Comparison of ENCODE assay signal across 30 mouse cellular contexts in genomic region chr11:68946001-68946400, GRCm38 (mm10). TPM values are rescaled to one million over a fixed set of nuclear protein-coding genes. Genes with fewer than 3 reads are reported as not detected.
DNase-seq lines count a peak whose midpoint lies in the region; ATAC-seq and TF ChIP-seq lines count a peak whose summit lies in the region.
"Had no signal": no experiment of that assay in that cellular context is flagged by ENCODE, and none has a peak within 500 bp of the region (broad histone marks: within the 10 kb centered on the region; RNA-seq: fewer than 3 reads in every experiment).

No protein-coding gene starts in this region.

- no peaks in the 10 kb centered on the region for H3K9me3 ChIP-seq in hindbrain, embryonic 13.5 days
- no peaks in the 10 kb centered on the region for H3K9me3 ChIP-seq in hindbrain, embryonic 11.5 days (ENCODE audit: control insufficient read depth, low read length)
- H3K9me3 ChIP-seq in hindbrain, embryonic 14.5 days (ENCODE audit: control insufficient read depth, low read length), result no peaks in the 10 kb centered on the region
- no peaks in the 10 kb centered on the region for H3K9me3 ChIP-seq in midbrain, postnatal 0 days (ENCODE audit: low read length)
- no peaks in the 10 kb centered on the region for H3K9me3 ChIP-seq in embryonic facial prominence, embryonic 10.5 days
- H3K9me3 ChIP-seq: forebrain, embryonic 10.5 days; limb, embryonic 13.5 days; liver, embryonic 12.5 days; stomach, embryonic 15.5 days had no signal

- 89% methylated on average over 4 of the region's 4 CpGs for WGBS in hindbrain, embryonic 13.5 days
- 90% methylated on average over 4 of the region's 4 CpGs for WGBS in hindbrain, embryonic 11.5 days
- 89% methylated on average over 4 of the region's 4 CpGs for WGBS in hindbrain, embryonic 14.5 days
- WGBS in midbrain, postnatal 0 days, result 85% methylated on average over 4 of the region's 4 CpGs
- WGBS in embryonic facial prominence, embryonic 10.5 days, result 90% methylated on average over 4 of the region's 4 CpGs

- H3K27ac ChIP-seq in hindbrain, embryonic 13.5 days, result no peak overlapping the region
- no peak overlapping the region for H3K27ac ChIP-seq in hindbrain, embryonic 11.5 days (ENCODE audit: low read depth, low read length)
- H3K27ac ChIP-seq in hindbrain, embryonic 14.5 days, result 0 out of 2 replicates have a peak overlapping the region, but pooled peaks have one; percentile 83
- no peak overlapping the region for H3K27ac ChIP-seq in midbrain, postnatal 0 days (ENCODE audit: low read depth, low read length)
- H3K27ac ChIP-seq in embryonic facial prominence, embryonic 10.5 days (replicated peaks), result no peak overlapping the region
- H3K27ac ChIP-seq: forebrain, embryonic 10.5 days; gastrocnemius, adult 2 months; limb, embryonic 13.5 days; liver, embryonic 12.5 days; stomach, embryonic 15.5 days had no signal

- H3K36me3 ChIP-seq in hindbrain, embryonic 13.5 days, result peaks cover 9% of the 10 kb centered on the region; the same call in 1 of the 2 replicates
- H3K36me3 ChIP-seq in hindbrain, embryonic 11.5 days (ENCODE audit: control insufficient read depth, insufficient read depth, low read length), result no peaks in the 10 kb centered on the region
- no peaks in the 10 kb centered on the region; the same call in 1 of the 2 replicates for H3K36me3 ChIP-seq in hindbrain, embryonic 14.5 days (replicated peaks; ENCODE audit: control insufficient read depth, insufficient read depth)
- peaks cover 3% of the 10 kb centered on the region; the same call in 1 of the 2 replicates for H3K36me3 ChIP-seq in midbrain, postnatal 0 days (ENCODE audit: insufficient read depth, low read length)
- H3K36me3 ChIP-seq in embryonic facial prominence, embryonic 10.5 days (replicated peaks), result 0 out of 2 replicates have a peak, but pooled peaks cover 2% of the 10 kb centered on the region
- H3K36me3 ChIP-seq: forebrain, embryonic 10.5 days; limb, embryonic 13.5 days; liver, embryonic 12.5 days had no signal

- no peak for DNase-seq in hindbrain, embryonic 11.5 days (ENCODE audit: low spot score)
- DNase-seq in 3T3-L1 (ENCODE audit: low read depth, low spot score), result peak; percentile 61
- DNase-seq in hindbrain, embryonic 14.5 days (ENCODE audit: low spot score), result no peak
- no peak for DNase-seq in midbrain, postnatal 0 days (ENCODE audit: low spot score)
- DNase-seq in kidney, postnatal 10 days, result no peak
- DNase-seq in cerebellum, adult 18-20 months, result no peak
- DNase-seq in embryonic facial prominence, embryonic 10.5 days (ENCODE audit: low spot score), result no peak
- DNase-seq: adrenal gland, postnatal 10 days; cerebellum, adult 8-10 months; cerebellum, postnatal 36 days; gastrocnemius, adult 2 months; heart, postnatal 36 days; kidney, adult 8-10 months; kidney, postnatal 14 days; layer of hippocampus, postnatal 36 days; lung, adult 18-20 months; lung, postnatal 10 days; right cerebral cortex, postnatal 4 days; thymus, postnatal 4 days had no signal

- H3K9ac ChIP-seq in hindbrain, embryonic 13.5 days, result no peak overlapping the region
- H3K9ac ChIP-seq in hindbrain, embryonic 11.5 days (ENCODE audit: low read depth, low read length), result no peak overlapping the region
- peak overlapping the region; percentile 74; the same call in 1 of the 2 replicates for H3K9ac ChIP-seq in hindbrain, embryonic 14.5 days
- no peak overlapping the region for H3K9ac ChIP-seq in midbrain, postnatal 0 days (replicated peaks; ENCODE audit: low read length, poor library complexity, severe bottlenecking)
- H3K9ac ChIP-seq: limb, embryonic 13.5 days; liver, embryonic 12.5 days; stomach, embryonic 15.5 days had no signal

- H3K4me2 ChIP-seq in hindbrain, embryonic 13.5 days, result peak overlapping the region; percentile 54
- no peak overlapping the region for H3K4me2 ChIP-seq in hindbrain, embryonic 11.5 days (replicated peaks; ENCODE audit: low read depth, low read length)
- H3K4me2 ChIP-seq in hindbrain, embryonic 14.5 days (replicated peaks), result peak overlapping the region; percentile 58
- H3K4me2 ChIP-seq in midbrain, postnatal 0 days (ENCODE audit: low read depth, low read length, poor library complexity, severe bottlenecking), result peak overlapping the region; percentile 59
- H3K4me2 ChIP-seq: liver, embryonic 12.5 days; stomach, embryonic 15.5 days had no signal

- peaks cover 13% of the 10 kb centered on the region for H3K4me1 ChIP-seq in hindbrain, embryonic 13.5 days (replicated peaks)
- no peaks in the 10 kb centered on the region for H3K4me1 ChIP-seq in hindbrain, embryonic 11.5 days (replicated peaks; ENCODE audit: control insufficient read depth, insufficient read depth, low read length)
- peaks cover 17% of the 10 kb centered on the region; the same call in 1 of the 2 replicates for H3K4me1 ChIP-seq in hindbrain, embryonic 14.5 days (replicated peaks; ENCODE audit: control insufficient read depth, insufficient read depth, low read length)
- peaks cover 4% of the 10 kb centered on the region; the same call in 1 of the 2 replicates for H3K4me1 ChIP-seq in midbrain, postnatal 0 days (ENCODE audit: insufficient read depth, low read length)
- peaks cover 13% of the 10 kb centered on the region for H3K4me1 ChIP-seq in embryonic facial prominence, embryonic 10.5 days

- H3K4me3 ChIP-seq in hindbrain, embryonic 13.5 days, result peak overlapping the region; percentile 46
- H3K4me3 ChIP-seq in hindbrain, embryonic 11.5 days (ENCODE audit: low read depth, low read length), result no peak overlapping the region
- peak overlapping the region; percentile 40; the same call in 1 of the 2 replicates for H3K4me3 ChIP-seq in hindbrain, embryonic 14.5 days (replicated peaks; ENCODE audit: low read length)
- peak overlapping the region; percentile 41 for H3K4me3 ChIP-seq in midbrain, postnatal 0 days (ENCODE audit: low read depth, low read length)
- no peak overlapping the region for H3K4me3 ChIP-seq in embryonic facial prominence, embryonic 10.5 days
- H3K4me3 ChIP-seq: forebrain, embryonic 10.5 days; gastrocnemius, adult 2 months; limb, embryonic 13.5 days; liver, embryonic 12.5 days had no signal

- peaks cover 22% of the 10 kb centered on the region; the same call in 1 of the 2 replicates for H3K27me3 ChIP-seq in hindbrain, embryonic 13.5 days
- peaks cover 7% of the 10 kb centered on the region for H3K27me3 ChIP-seq in hindbrain, embryonic 11.5 days (ENCODE audit: control insufficient read depth, insufficient read depth, low read length)
- no peaks in the 10 kb centered on the region for H3K27me3 ChIP-seq in hindbrain, embryonic 14.5 days (ENCODE audit: control insufficient read depth, insufficient read depth, low read length)
- H3K27me3 ChIP-seq in midbrain, postnatal 0 days (ENCODE audit: insufficient read depth, low read length), result no peaks in the 10 kb centered on the region
- peaks cover 41% of the 10 kb centered on the region for H3K27me3 ChIP-seq in embryonic facial prominence, embryonic 10.5 days (replicated peaks; ENCODE audit: low read depth, poor library complexity, severe bottlenecking)

- TF ChIP-seq CTCF in midbrain, postnatal 0 days (IDR thresholded peaks at IDR 0.05), result no peak

- no peak for ATAC-seq in hindbrain, embryonic 13.5 days (ENCODE audit: low FRiP score)
- ATAC-seq in hindbrain, embryonic 11.5 days (ENCODE audit: low FRiP score), result no peak
- no peak for ATAC-seq in hindbrain, embryonic 14.5 days (ENCODE audit: low FRiP score)
- ATAC-seq in midbrain, postnatal 0 days (ENCODE audit: low FRiP score), result no peak
- ATAC-seq: liver, embryonic 12.5 days had no signal

RNA-seq across cellular contexts. Expression of gene Arhgef15, which starts 11.3 kb away (rescaled TPM):
- polyA plus RNA-seq in hindbrain, embryonic 13.5 days (2015; fragmentation: Nextera tagmentation; extraction: Ambion mirVana), result 14.3 and 16.2 TPM in 2 replicates
- polyA plus RNA-seq in hindbrain, embryonic 11.5 days (2014; fragmentation: Nextera tagmentation; extraction: Ambion mirVana), result 4.9 and 5.5 TPM in 2 replicates
- polyA plus RNA-seq in hindbrain, embryonic 14.5 days (2014; fragmentation: Nextera tagmentation; extraction: Ambion mirVana), result 20.1 and 23.4 TPM in 2 replicates
- total RNA-seq in midbrain, postnatal 0 days (2014; rRNA removed), result 23.3 and 50.8 TPM in 2 replicates
- polyA plus RNA-seq in midbrain, postnatal 0 days (2015; fragmentation: Nextera tagmentation; extraction: Ambion mirVana), result 27.6 and 34.3 TPM in 2 replicates
- polyA plus RNA-seq in embryonic facial prominence, embryonic 10.5 days (2016; fragmentation: Nextera tagmentation; extraction: Ambion mirVana), result 8.9 and 9.2 TPM in 2 replicates

RNA-seq across cellular contexts. Expression of gene Odf4, which starts 19.1 kb away (rescaled TPM):
- polyA plus RNA-seq in hindbrain, embryonic 13.5 days (2015; fragmentation: Nextera tagmentation; extraction: Ambion mirVana), result 0.60 and 0.84 TPM in 2 replicates
- 0.15 and 0.18 TPM in 2 replicates for polyA plus RNA-seq in hindbrain, embryonic 11.5 days (2014; fragmentation: Nextera tagmentation; extraction: Ambion mirVana)
- polyA plus RNA-seq in hindbrain, embryonic 14.5 days (2014; fragmentation: Nextera tagmentation; extraction: Ambion mirVana), result 0.52 and 0.56 TPM in 2 replicates
- 1.5 and 4.3 TPM in 2 replicates for total RNA-seq in midbrain, postnatal 0 days (2014; rRNA removed)
- polyA plus RNA-seq in midbrain, postnatal 0 days (2015; fragmentation: Nextera tagmentation; extraction: Ambion mirVana), result 0.52 and 2.2 TPM in 2 replicates
- polyA plus RNA-seq in embryonic facial prominence, embryonic 10.5 days (2016; fragmentation: Nextera tagmentation; extraction: Ambion mirVana), result not detected in 2 replicates
- total RNA-seq: gastrocnemius, adult 2 months; gastrocnemius, postnatal 4 days; heart, postnatal 36 days; layer of hippocampus, adult 18-20 months; layer of hippocampus, postnatal 36 days; megakaryocyte progenitor cell, adult 5-6 weeks had no signal
- polyA plus RNA-seq: C2C12; forebrain, embryonic 10.5 days; heart, embryonic 14.5 days; limb, embryonic 13.5 days; liver, embryonic 12.5 days; neural tube, embryonic 11.5 days; stomach, embryonic 15.5 days had no signal

RNA-seq across cellular contexts. Expression of gene Slc25a35, which starts 21.9 kb away (rescaled TPM):
- 1.5 TPM in 2 replicates for polyA plus RNA-seq in hindbrain, embryonic 13.5 days (2015; fragmentation: Nextera tagmentation; extraction: Ambion mirVana)
- 1.6 and 1.8 TPM in 2 replicates for polyA plus RNA-seq in hindbrain, embryonic 11.5 days (2014; fragmentation: Nextera tagmentation; extraction: Ambion mirVana)
- polyA plus RNA-seq in hindbrain, embryonic 14.5 days (2014; fragmentation: Nextera tagmentation; extraction: Ambion mirVana), result 2.0 and 2.3 TPM in 2 replicates
- total RNA-seq in midbrain, postnatal 0 days (2014; rRNA removed), result 0.93 and 1.4 TPM in 2 replicates
- polyA plus RNA-seq in midbrain, postnatal 0 days (2015; fragmentation: Nextera tagmentation; extraction: Ambion mirVana), result 1.5 and 2.0 TPM in 2 replicates
- polyA plus RNA-seq in embryonic facial prominence, embryonic 10.5 days (2016; fragmentation: Nextera tagmentation; extraction: Ambion mirVana), result 2.4 and 2.7 TPM in 2 replicates

RNA-seq across cellular contexts. Expression of gene Rangrf, which starts 29.0 kb away (rescaled TPM):
- polyA plus RNA-seq in hindbrain, embryonic 13.5 days (2015; fragmentation: Nextera tagmentation; extraction: Ambion mirVana), result 24.7 and 26.7 TPM in 2 replicates
- polyA plus RNA-seq in hindbrain, embryonic 11.5 days (2014; fragmentation: Nextera tagmentation; extraction: Ambion mirVana), result 56.0 and 59.3 TPM in 2 replicates
- polyA plus RNA-seq in hindbrain, embryonic 14.5 days (2014; fragmentation: Nextera tagmentation; extraction: Ambion mirVana), result 26.2 and 32.3 TPM in 2 replicates
- total RNA-seq in midbrain, postnatal 0 days (2014; rRNA removed), result 12.0 and 25.0 TPM in 2 replicates
- polyA plus RNA-seq in midbrain, postnatal 0 days (2015; fragmentation: Nextera tagmentation; extraction: Ambion mirVana), result 18.9 and 20.2 TPM in 2 replicates
- 87.7 and 93.0 TPM in 2 replicates for polyA plus RNA-seq in embryonic facial prominence, embryonic 10.5 days (2016; fragmentation: Nextera tagmentation; extraction: Ambion mirVana)

RNA-seq across cellular contexts. Expression of gene Rpl26, which starts 44.6 kb away (rescaled TPM):
- polyA plus RNA-seq in hindbrain, embryonic 13.5 days (2015; fragmentation: Nextera tagmentation; extraction: Ambion mirVana), result 684 and 691 TPM in 2 replicates
- polyA plus RNA-seq in hindbrain, embryonic 11.5 days (2014; fragmentation: Nextera tagmentation; extraction: Ambion mirVana), result 839 and 854 TPM in 2 replicates
- 573 and 680 TPM in 2 replicates for polyA plus RNA-seq in hindbrain, embryonic 14.5 days (2014; fragmentation: Nextera tagmentation; extraction: Ambion mirVana)
- 1,124 and 1,179 TPM in 2 replicates for total RNA-seq in midbrain, postnatal 0 days (2014; rRNA removed)
- polyA plus RNA-seq in midbrain, postnatal 0 days (2015; fragmentation: Nextera tagmentation; extraction: Ambion mirVana), result 561 and 573 TPM in 2 replicates
- polyA plus RNA-seq in embryonic facial prominence, embryonic 10.5 days (2016; fragmentation: Nextera tagmentation; extraction: Ambion mirVana), result 1,085 and 1,128 TPM in 2 replicates

Comparison
In these comparisons a context has a peak if more than half of its experiments do, and no peak if none do; other contexts are left out.
1. H3K4me3 ChIP-seq: peak in hindbrain, embryonic 13.5 days (single experiment), hindbrain, embryonic 14.5 days (single experiment) and midbrain, postnatal 0 days (single experiment); none in hindbrain, embryonic 11.5 days (single experiment) and embryonic facial prominence, embryonic 10.5 days (single experiment).